Mouse (Mus musculus) liver, adult 2 months (tissue): ENCODE results near the gene Ltbp2.

Experiments used
- CTCF ChIP-seq: fragments of 200-500 bp; IDR thresholded peaks from 2 replicates; pipeline ENCODE4 v1.5.1; 2011; ENCODE audit warnings: low read depth, low read length, control low read depth
- POLR2A ChIP-seq: fragments of 200-500 bp; IDR thresholded peaks from 2 replicates; pipeline ENCODE4 v1.6.1; 2011; ENCODE audit warnings: low read length, control low read depth; ENCODE audit not compliant: insufficient read depth; ENCODE audit errors: extremely low read depth

- no peak for TF ChIP-seq CTCF
- TF ChIP-seq POLR2A = no peak
Measured at GRCm38 (mm10) chr12:84864801-84865200, 11.5 kb downstream of the Ltbp2 start.
